Mouse (Mus musculus) embryonic facial prominence, embryonic 10.5 days (tissue): ENCODE measurements around the gene Tnpo2. TPM values are rescaled to one million over a fixed set of nuclear protein-coding genes. Genes with fewer than 3 reads are reported as not detected.

Experiments used
- DNase-seq: peaks from one replicate; pipeline ENCODE4 v3.0.0-alpha.2; 2017; ENCODE audit warnings: low spot score
- H3K27ac ChIP-seq: fragments of 300-500 bp; sonication (generic); replicated peaks from 2 replicates; pipeline ENCODE4 v1.5.1; 2016; ENCODE audit warnings: mild to moderate bottlenecking
- H3K27me3 ChIP-seq: fragments of 300-500 bp; sonication (generic); replicated peaks from 2 replicates; pipeline ENCODE4 v1.6.1; 2016; ENCODE audit warnings: low read depth, mild to moderate bottlenecking; ENCODE audit not compliant: poor library complexity, severe bottlenecking
- H3K36me3 ChIP-seq: fragments of 300-500 bp; sonication (generic); replicated peaks from 2 replicates; pipeline ENCODE4 v1.6.1; 2016; ENCODE audit warnings: mild to moderate bottlenecking, moderate library complexity
- H3K4me1 ChIP-seq: fragments of 300-500 bp; sonication (generic); 2 replicates; pipeline ENCODE4 v1.6.1; 2016
- H3K4me3 ChIP-seq: fragments of 300-500 bp; sonication (generic); 2 replicates; pipeline ENCODE4 v1.5.1; 2016; ENCODE audit warnings: mild to moderate bottlenecking, moderate library complexity
- H3K9me3 ChIP-seq: fragments of 300-500 bp; sonication (generic); 2 replicates; pipeline ENCODE4 v1.6.1; 2016; ENCODE audit warnings: mild to moderate bottlenecking
- WGBS: fragments of 180-500 bp; shearing (Covaris S2); methylation state at CpG from one replicate; pipeline ENCODE4 v1.1.7; 2016; 5-methylcytosine and 5-hydroxymethylcytosine counted together
- microRNA-seq: library from miRNA; unstranded; fragments of <30 nt; microRNA quantifications from one replicate; pipeline ENCODE4, GENCODE M21; 2017
- polyA plus RNA-seq: library from polyadenylated mRNA; unstranded; fragments of >200 nt; fragmentation: Nextera tagmentation; extraction: Ambion mirVana; gene quantifications from 2 replicates; pipeline ENCODE4 v1.2.1, GENCODE M21; 2016

Gene Tnpo2
- polyA plus RNA-seq, 1 experiment from 2014 or later, result 31.5 TPM

- H3K9me3 ChIP-seq, result no peaks in the 10 kb centered on the region
- WGBS, result 91% methylated on average over 4 of the region's 4 CpGs
- peaks cover 72% of the 10 kb centered on the region for H3K36me3 ChIP-seq
- no peaks in the 10 kb centered on the region for H3K27me3 ChIP-seq
- no peak overlapping the region for H3K4me3 ChIP-seq
- no peak for DNase-seq
- no peaks in the 10 kb centered on the region for H3K4me1 ChIP-seq
- H3K27ac ChIP-seq, result no peak overlapping the region
Observed at GRCm38 (mm10) chr8:85096850-85097249, 60.1 kb downstream of the Tnpo2 start.

GRCm38 (mm10) chr8:85100076-85100665, 63.5 kb downstream of the Tnpo2 start:
- Histone ChIP-seq H3K27ac (no peak overlapping the region), H3K27me3 (no peaks in the 10 kb centered on the region), H3K36me3 (peaks cover 43% of the 10 kb centered on the region), H3K9me3 (no peaks in the 10 kb centered on the region), H3K4me1 (no peaks in the 10 kb centered on the region), H3K4me3 (no peak overlapping the region)
- 84% methylated on average over 4 of the region's 4 CpGs for WGBS
- no peak for DNase-seq

Small RNAs within 50 kb of the gene (microRNA-seq; reads per million reads assigned to microRNA genes)
- 2.7 reads per million for gene Mir7070

Other genes with a start within 250 kb of the Tnpo2 start
- 0.29 and 0.77 TPM in 2 replicates for gene Nfix, start 236.6 kb upstream of the Tnpo2 start, polyA plus RNA-seq
- 2.8 and 3.0 TPM in 2 replicates for gene Dand5, start 214.1 kb upstream of the Tnpo2 start, polyA plus RNA-seq
- 45.2 and 47.3 TPM in 2 replicates for gene Gadd45gip1, start 205.4 kb upstream of the Tnpo2 start, polyA plus RNA-seq
- gene Rad23a, start 196.2 kb upstream of the Tnpo2 start, polyA plus RNA-seq, result 112 and 122 TPM in 2 replicates
- gene Calr, start 190.0 kb upstream of the Tnpo2 start, polyA plus RNA-seq, result 758 and 801 TPM in 2 replicates
- gene Farsa, start 179.9 kb upstream of the Tnpo2 start, polyA plus RNA-seq, result 133 and 138 TPM in 2 replicates
- gene Syce2, start 164.8 kb upstream of the Tnpo2 start, polyA plus RNA-seq, result 77.8 and 83.7 TPM in 2 replicates
- 49.6 and 51.8 TPM in 2 replicates for gene Gcdh, start 143.0 kb upstream of the Tnpo2 start, polyA plus RNA-seq
- gene Klf1, start 135.0 kb upstream of the Tnpo2 start, polyA plus RNA-seq, result 14.5 and 15.6 TPM in 2 replicates
- 6.1 and 10.1 TPM in 2 replicates for gene Dnase2a, start 128.4 kb upstream of the Tnpo2 start, polyA plus RNA-seq
- 2.3 and 3.4 TPM in 2 replicates for gene Mast1, start 99.6 kb upstream of the Tnpo2 start, polyA plus RNA-seq
- 0.36 and 0.91 TPM in 2 replicates for gene Rtbdn, start 89.9 kb upstream of the Tnpo2 start, polyA plus RNA-seq
- gene Gm49661, start 67.5 kb upstream of the Tnpo2 start, polyA plus RNA-seq, result not detected in 2 replicates
- 1,193 and 1,272 TPM in 2 replicates for gene Prdx2, start 67.3 kb upstream of the Tnpo2 start, polyA plus RNA-seq
- gene Rnaseh2a, start 67.1 kb upstream of the Tnpo2 start, polyA plus RNA-seq, result 147 and 148 TPM in 2 replicates
- 6.6 and 6.7 TPM in 2 replicates for gene Junb, start 58.2 kb upstream of the Tnpo2 start, polyA plus RNA-seq
- 19.5 and 20.0 TPM in 2 replicates for gene Hook2, start 46.3 kb upstream of the Tnpo2 start, polyA plus RNA-seq
- gene Best2, start 22.4 kb upstream of the Tnpo2 start, polyA plus RNA-seq, result 0.08 TPM in 1 of 2 replicates, not detected in the other
- gene Asna1, start 11.6 kb upstream of the Tnpo2 start, polyA plus RNA-seq, result 157 TPM in 2 replicates
- 154 and 157 TPM in 2 replicates for gene Trir, start 10.1 kb upstream of the Tnpo2 start, polyA plus RNA-seq
- 21.4 and 25.1 TPM in 2 replicates for gene Fbxw9, start 23.1 kb downstream of the Tnpo2 start, polyA plus RNA-seq
- gene Gm5741, start 31.1 kb downstream of the Tnpo2 start, polyA plus RNA-seq, result not detected in 2 replicates
- 70.5 and 74.5 TPM in 2 replicates for gene Dhps, start 34.8 kb downstream of the Tnpo2 start, polyA plus RNA-seq
- 126 and 127 TPM in 2 replicates for gene Wdr83os, start 43.8 kb downstream of the Tnpo2 start, polyA plus RNA-seq
- gene Wdr83, start 44.4 kb downstream of the Tnpo2 start, polyA plus RNA-seq, result 64.3 and 65.8 TPM in 2 replicates
- gene Man2b1, start 46.4 kb downstream of the Tnpo2 start, polyA plus RNA-seq, result 26.1 and 27.2 TPM in 2 replicates
- 1.6 and 1.9 TPM in 2 replicates for gene Zfp791, start 86.2 kb downstream of the Tnpo2 start, polyA plus RNA-seq
- gene Cks1brt, start 115.0 kb downstream of the Tnpo2 start, polyA plus RNA-seq, result not detected in 2 replicates
- not detected in 2 replicates for gene Olfr371, start 189.1 kb downstream of the Tnpo2 start, polyA plus RNA-seq